Mouse (Mus musculus): ENCODE data around the gene Baz2b.
"Not testable (repeated sequence)": the region's sequence is repeated elsewhere in the genome, so short reads cannot be mapped to it uniquely, and the experiment has no call there.

The Baz2b gene

GRCm38 (mm10) chr2:59870526-59870925, 339.1 kb downstream of the Baz2b start:
- DNase-seq (ENCODE audit: low spot score in 2 of 2) = no peak

GRCm38 (mm10) chr2:59862618-59863017, 347.0 kb downstream of the Baz2b start:
- no peak for DNase-seq (ENCODE audit: low spot score in 2 of 2)

GRCm38 (mm10) chr2:59854363-59854762, 355.3 kb downstream of the Baz2b start:
- DNase-seq (ENCODE audit: low spot score in 2 of 2) = no peak

- no peak for DNase-seq (ENCODE audit: low spot score in 2 of 2)
These were observed 356.1 kb downstream of the Baz2b start for GRCm38 (mm10) chr2:59853543-59853942.

- DNase-seq (ENCODE audit: low spot score in 2 of 2) = no peak
These were observed 356.7 kb downstream of the Baz2b start for GRCm38 (mm10) chr2:59852916-59853315.

GRCm38 (mm10) chr2:59851885-59852284, 357.8 kb downstream of the Baz2b start:
- DNase-seq (ENCODE audit: low spot score in 2 of 2) = not testable (repeated sequence)
